Mouse (Mus musculus): ENCODE measurements at regions not wholly inside any gene's neighbourhood (a gene's known extent, or its start where the extent isn't known, plus 50 kb on each side); places are given as distances from the start of the nearest gene placed in this dataset.
"Not testable (repeated sequence)": the region's sequence is repeated elsewhere in the genome, so short reads cannot be mapped to it uniquely, and the experiment has no call there.

- 91% methylated on average over 1 of the region's 1 CpGs for WGBS
- H3K9me3 ChIP-seq (ENCODE audit: control insufficient read depth, low read length) = no peaks in the 10 kb centered on the region
- no peak overlapping the region for H3K27ac ChIP-seq (replicated peaks; ENCODE audit: low read depth, low read length)
- DNase-seq (ENCODE audit: low spot score) (no peak), ATAC-seq (ENCODE audit: low FRiP score, low read depth) (no peak)
- no peaks in the 10 kb centered on the region for H3K4me1 ChIP-seq (ENCODE audit: control insufficient read depth, insufficient read depth, low read length)
- no peak overlapping the region for H3K4me3 ChIP-seq (replicated peaks; ENCODE audit: low read length)
- no peak for TF ChIP-seq POLR2A (IDR thresholded peaks at IDR 0.05; ENCODE audit: borderline replicate concordance, extremely low read depth, insufficient read depth, insufficient read length)
- H3K36me3 ChIP-seq (ENCODE audit: control insufficient read depth, insufficient read depth, low read length) = no peaks in the 10 kb centered on the region
- H3K4me2 ChIP-seq (replicated peaks; ENCODE audit: low read depth, low read length, severe bottlenecking) = no peak overlapping the region
- H3K27me3 ChIP-seq (ENCODE audit: control insufficient read depth, insufficient read depth, low read length) = no peaks in the 10 kb centered on the region
- H3K9ac ChIP-seq (ENCODE audit: low read depth, low read length, severe bottlenecking) = no peak overlapping the region
Measured at GRCm38 (mm10) chr4:55631157-55631556, 98.9 kb upstream of the Klf4 start.

- H3K9ac ChIP-seq (ENCODE audit: low read depth, low read length, severe bottlenecking); H3K27ac ChIP-seq (replicated peaks; ENCODE audit: low read depth, low read length); ATAC-seq (ENCODE audit: low FRiP score, low read depth); H3K4me2 ChIP-seq (replicated peaks; ENCODE audit: low read depth, low read length, severe bottlenecking); DNase-seq (ENCODE audit: low spot score); H3K4me3 ChIP-seq (replicated peaks; ENCODE audit: low read length); H3K9me3 ChIP-seq (ENCODE audit: control insufficient read depth, low read length); H3K36me3 ChIP-seq (ENCODE audit: control insufficient read depth, insufficient read depth, low read length); H3K27me3 ChIP-seq (ENCODE audit: control insufficient read depth, insufficient read depth, low read length); H3K4me1 ChIP-seq (ENCODE audit: control insufficient read depth, insufficient read depth, low read length): not testable (repeated sequence)
- 86% methylated on average over 4 of the region's 4 CpGs for WGBS
Measured at GRCm38 (mm10) chr4:55630215-55630614, 97.9 kb upstream of the Klf4 start.

DNA sequence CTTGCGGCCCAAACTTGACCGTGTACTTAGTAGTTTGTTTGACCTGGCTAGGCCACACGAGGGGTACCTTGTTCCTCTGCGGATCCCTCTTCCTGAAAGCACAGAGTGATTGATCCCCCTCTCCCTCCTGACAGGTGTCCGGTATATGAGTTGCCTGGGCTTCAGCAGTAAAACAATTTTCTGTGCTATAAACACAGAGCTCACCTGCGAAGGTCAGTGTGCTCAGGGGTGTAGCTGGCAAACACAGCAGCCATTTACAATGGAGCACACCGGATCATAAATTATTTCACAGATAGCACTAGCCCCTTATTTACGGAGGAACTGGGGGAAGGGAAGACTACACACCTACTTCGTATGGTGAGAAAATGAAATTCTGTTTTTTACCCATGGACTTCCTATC, 92.5 kb upstream of the Klf4 start:
- no peak overlapping the region for H3K27ac ChIP-seq (replicated peaks; ENCODE audit: low read depth, low read length)
- no peaks in the 10 kb centered on the region for H3K36me3 ChIP-seq (ENCODE audit: control insufficient read depth, insufficient read depth, low read length)
- 80% methylated on average over 9 of the region's 9 CpGs for WGBS
- no peak overlapping the region for H3K4me3 ChIP-seq (replicated peaks; ENCODE audit: low read length)
- DNase-seq (ENCODE audit: low spot score) (no peak), ATAC-seq (ENCODE audit: low FRiP score, low read depth) (no peak)
- no peak overlapping the region for H3K9ac ChIP-seq (ENCODE audit: low read depth, low read length, severe bottlenecking)
- H3K27me3 ChIP-seq (ENCODE audit: control insufficient read depth, insufficient read depth, low read length) = no peaks in the 10 kb centered on the region
- no peak for TF ChIP-seq POLR2A (IDR thresholded peaks at IDR 0.05; ENCODE audit: borderline replicate concordance, extremely low read depth, insufficient read depth, insufficient read length)
- no peaks in the 10 kb centered on the region; the same call in 1 of the 2 replicates for H3K4me1 ChIP-seq (ENCODE audit: control insufficient read depth, insufficient read depth, low read length)
- no peak overlapping the region for H3K4me2 ChIP-seq (replicated peaks; ENCODE audit: low read depth, low read length, severe bottlenecking)
- no peaks in the 10 kb centered on the region for H3K9me3 ChIP-seq (ENCODE audit: control insufficient read depth, low read length)

DNA sequence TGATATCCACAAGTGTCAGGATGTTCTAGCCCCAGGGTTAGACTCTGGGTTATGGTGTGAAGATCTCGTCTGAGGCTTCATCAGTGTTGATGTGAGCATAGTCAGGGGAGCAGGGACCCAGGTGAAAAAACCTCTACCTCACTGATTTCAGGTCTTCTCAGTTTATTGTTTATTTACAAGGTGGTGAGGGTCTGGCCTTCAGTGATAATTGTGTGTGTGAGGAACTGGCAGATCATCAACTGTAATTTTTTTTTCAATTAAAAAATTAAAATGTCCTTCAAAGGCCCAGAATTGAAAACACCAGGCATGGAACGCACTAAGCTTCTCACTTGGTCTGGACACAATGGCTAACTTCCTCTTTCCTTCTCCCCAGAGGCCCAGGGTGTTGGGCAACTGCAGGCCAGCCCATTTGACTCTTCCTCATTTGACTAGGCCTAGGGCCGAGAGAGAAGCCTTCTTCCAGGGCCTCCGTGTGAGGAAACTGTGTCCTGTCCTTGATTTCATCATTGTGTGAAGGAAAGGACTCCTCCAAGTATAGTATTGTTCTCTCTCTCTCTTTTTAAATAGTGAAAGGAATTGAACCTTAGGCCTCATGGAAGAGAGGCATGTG, 91.0 kb upstream of the Klf4 start:
- no peaks in the 10 kb centered on the region; the same call in 1 of the 2 replicates for H3K4me1 ChIP-seq (ENCODE audit: control insufficient read depth, insufficient read depth, low read length)
- no peak overlapping the region for H3K27ac ChIP-seq (replicated peaks; ENCODE audit: low read depth, low read length)
- no peak overlapping the region for H3K4me2 ChIP-seq (replicated peaks; ENCODE audit: low read depth, low read length, severe bottlenecking)
- H3K36me3 ChIP-seq (ENCODE audit: control insufficient read depth, insufficient read depth, low read length) = no peaks in the 10 kb centered on the region
- no peaks in the 10 kb centered on the region for H3K9me3 ChIP-seq (ENCODE audit: control insufficient read depth, low read length)
- no peak overlapping the region for H3K9ac ChIP-seq (ENCODE audit: low read depth, low read length, severe bottlenecking)
- no peak overlapping the region for H3K4me3 ChIP-seq (replicated peaks; ENCODE audit: low read length)
- no peak for TF ChIP-seq POLR2A (IDR thresholded peaks at IDR 0.05; ENCODE audit: borderline replicate concordance, extremely low read depth, insufficient read depth, insufficient read length)
- DNase-seq (ENCODE audit: low spot score) (no peak), ATAC-seq (ENCODE audit: low FRiP score, low read depth) (no peak)
- 79% methylated on average over 4 of the region's 4 CpGs for WGBS
- no peaks in the 10 kb centered on the region for H3K27me3 ChIP-seq (ENCODE audit: control insufficient read depth, insufficient read depth, low read length)

DNA sequence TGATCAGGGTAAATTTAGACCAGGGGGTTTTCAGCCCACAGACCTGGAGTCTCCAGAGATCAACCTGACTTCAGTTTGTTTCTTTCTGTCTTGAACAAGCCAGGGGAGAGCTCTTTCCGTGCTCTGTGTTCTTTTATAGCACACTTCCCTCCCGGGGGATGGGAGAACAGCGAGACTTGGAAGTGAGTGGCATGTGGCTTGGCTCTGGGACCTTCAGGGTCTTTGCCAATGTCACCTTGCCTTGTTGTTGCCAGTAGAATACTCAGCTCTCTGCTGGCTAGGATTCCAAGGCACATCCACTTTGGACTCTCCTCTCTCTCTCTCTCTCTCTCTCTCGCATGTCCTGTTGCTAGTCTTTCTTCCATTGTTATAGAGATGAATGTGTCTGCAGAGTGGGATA, 90.4 kb upstream of the Klf4 start:
- no peak for ATAC-seq (ENCODE audit: low FRiP score, low read depth)
- H3K4me1 ChIP-seq (ENCODE audit: control insufficient read depth, insufficient read depth, low read length) = no peaks in the 10 kb centered on the region; the same call in 1 of the 2 replicates
- 44% methylated on average over 4 of the region's 4 CpGs for WGBS
- no peak overlapping the region for H3K27ac ChIP-seq (replicated peaks; ENCODE audit: low read depth, low read length)
- no peak for TF ChIP-seq POLR2A (IDR thresholded peaks at IDR 0.05; ENCODE audit: borderline replicate concordance, extremely low read depth, insufficient read depth, insufficient read length)
- H3K9me3 ChIP-seq (ENCODE audit: control insufficient read depth, low read length) = no peaks in the 10 kb centered on the region
- H3K9ac ChIP-seq (ENCODE audit: low read depth, low read length, severe bottlenecking) = no peak overlapping the region
- no peaks in the 10 kb centered on the region for H3K36me3 ChIP-seq (ENCODE audit: control insufficient read depth, insufficient read depth, low read length)
- no peak overlapping the region for H3K4me3 ChIP-seq (replicated peaks; ENCODE audit: low read length)
- H3K27me3 ChIP-seq (ENCODE audit: control insufficient read depth, insufficient read depth, low read length) = no peaks in the 10 kb centered on the region
- no peak for DNase-seq (ENCODE audit: low spot score)
- no peak overlapping the region for H3K4me2 ChIP-seq (replicated peaks; ENCODE audit: low read depth, low read length, severe bottlenecking)

- WGBS = 83% methylated on average over 3 of the region's 3 CpGs
- ATAC-seq (ENCODE audit: low FRiP score, low read depth) (no peak), DNase-seq (ENCODE audit: low spot score) (no peak)
- Histone ChIP-seq H3K9me3 (ENCODE audit: control insufficient read depth, low read length) (no peaks in the 10 kb centered on the region), H3K27me3 (ENCODE audit: control insufficient read depth, insufficient read depth, low read length) (no peaks in the 10 kb centered on the region), H3K27ac (replicated peaks; ENCODE audit: low read depth, low read length) (no peak overlapping the region), H3K36me3 (ENCODE audit: control insufficient read depth, insufficient read depth, low read length) (no peaks in the 10 kb centered on the region), H3K9ac (ENCODE audit: low read depth, low read length, severe bottlenecking) (no peak overlapping the region), H3K4me1 (ENCODE audit: control insufficient read depth, insufficient read depth, low read length) (no peaks in the 10 kb centered on the region; the same call in 1 of the 2 replicates), H3K4me2 (replicated peaks; ENCODE audit: low read depth, low read length, severe bottlenecking) (no peak overlapping the region), H3K4me3 (replicated peaks; ENCODE audit: low read length) (no peak overlapping the region)
- TF ChIP-seq POLR2A (IDR thresholded peaks at IDR 0.05; ENCODE audit: borderline replicate concordance, extremely low read depth, insufficient read depth, insufficient read length) = no peak
Measured at GRCm38 (mm10) chr4:55619891-55620290, 87.6 kb upstream of the Klf4 start.

Measured in limb, embryonic 14.5 days (tissue).